Mouse (Mus musculus): ENCODE data around the gene Ankrd34a.

Ankrd34a gene

GRCm38 (mm10) chr3:96629729-96630600 is 33.5 kb downstream of the Ankrd34a start, which contains the start of gene Rbm8a:
TSS of gene Rbm8a (plus strand) at chr3:96629933.
- peak; percentile 98 for DNase-seq

- no peak for DNase-seq
These were observed 35.6 kb downstream of the Ankrd34a start for GRCm38 (mm10) chr3:96632058-96632457.

GRCm38 (mm10) chr3:96634015-96634414 is 37.6 kb downstream of the Ankrd34a start:
- no peak for DNase-seq

- DNase-seq, result peak; percentile 95
These were observed 38.8 kb downstream of the Ankrd34a start, which contains the start of the genes Pex11b and Gm42957 for GRCm38 (mm10) chr3:96634928-96635879. TSS of gene Pex11b (plus strand) at chr3:96635376. TSS of gene Gm42957 (plus strand) at chr3:96635474.

GRCm38 (mm10) chr3:96635906-96636305 is 39.5 kb downstream of the Ankrd34a start:
- no peak for DNase-seq

- no peak for DNase-seq
These were observed 40.0 kb downstream of the Ankrd34a start for GRCm38 (mm10) chr3:96636448-96636847.

- peak; percentile 74 for DNase-seq
These were observed 42.8 kb downstream of the Ankrd34a start for GRCm38 (mm10) chr3:96639219-96639618.

- peak; percentile 78 for DNase-seq
These were observed 48.7 kb downstream of the Ankrd34a start, which contains the start of gene Itga10 for GRCm38 (mm10) chr3:96645018-96645649. TSS of gene Itga10 (plus strand) at chr3:96645584.

GRCm38 (mm10) chr3:96647365-96647764 is 50.9 kb downstream of the Ankrd34a start:
- DNase-seq, result no peak

Data from lung, postnatal 10 days (tissue).